Mouse (Mus musculus) stomach, embryonic 15.5 days (tissue): ENCODE measurements at regions not wholly inside any gene's neighbourhood (a gene's known extent, or its start where the extent isn't known, plus 50 kb on each side); places are given as distances from the start of the nearest gene placed in this dataset.

Source experiments
- ATAC-seq: fragments of 200-750 bp; cut with Nextera tagmentation; 2 replicates; pipeline ENCODE4 v1.8.0; 2017; ENCODE audit warnings: low read depth, moderate number of reproducible peaks, moderate TSS enrichment; ENCODE audit not compliant: insufficient read depth, low FRiP score
- H3K27ac ChIP-seq: fragments of 300-500 bp; sonication (generic); 2 replicates; pipeline ENCODE4 v1.5.1; 2015; ENCODE audit warnings: mild to moderate bottlenecking, inconsistent platforms
- H3K27me3 ChIP-seq: fragments of 300-500 bp; sonication (generic); replicated peaks from 2 replicates; pipeline ENCODE4 v1.6.1; 2015; ENCODE audit warnings: inconsistent platforms
- H3K36me3 ChIP-seq: fragments of 300-500 bp; sonication (generic); 2 replicates; pipeline ENCODE4 v1.6.1; 2015; ENCODE audit warnings: inconsistent platforms
- H3K4me1 ChIP-seq: fragments of 300-500 bp; sonication (generic); 2 replicates; pipeline ENCODE4 v1.6.1; 2015; ENCODE audit warnings: inconsistent platforms
- H3K4me2 ChIP-seq: fragments of 300-500 bp; sonication (generic); 2 replicates; pipeline ENCODE4 v1.6.1; 2015; ENCODE audit warnings: mild to moderate bottlenecking, inconsistent platforms
- H3K4me3 ChIP-seq: fragments of 300-500 bp; sonication (generic); replicated peaks from 2 replicates; pipeline ENCODE4 v1.5.1; 2015; ENCODE audit warnings: inconsistent platforms
- H3K9ac ChIP-seq: fragments of 300-500 bp; sonication (generic); 2 replicates; pipeline ENCODE4 v1.6.1; 2015; ENCODE audit warnings: inconsistent platforms
- H3K9me3 ChIP-seq: fragments of 300-500 bp; sonication (generic); 2 replicates; pipeline ENCODE4 v1.6.1; 2016; ENCODE audit warnings: inconsistent platforms
- WGBS: fragments of 180-500 bp; shearing (Covaris S2); methylation state at CpG from one replicate; pipeline ENCODE4 v1.1.7; 2015; 5-methylcytosine and 5-hydroxymethylcytosine counted together

GRCm38 (mm10) chr7:130047293-130048034 is 455.8 kb downstream of the Wdr11 start:
- Histone ChIP-seq H3K4me3 (no peak overlapping the region), H3K9me3 (no peaks in the 10 kb centered on the region), H3K27me3 (no peaks in the 10 kb centered on the region), H3K4me1 (peaks cover 17% of the 10 kb centered on the region; the same call in 1 of the 2 replicates), H3K9ac (no peak overlapping the region), H3K36me3 (no peaks in the 10 kb centered on the region), H3K4me2 (no peak overlapping the region), H3K27ac (no peak overlapping the region)
- 68% methylated on average over 11 of the region's 11 CpGs for WGBS
- no peak for ATAC-seq

- H3K9me3 ChIP-seq, result no peaks in the 10 kb centered on the region
- peaks cover 17% of the 10 kb centered on the region; the same call in 1 of the 2 replicates for H3K4me1 ChIP-seq
- H3K36me3 ChIP-seq, result no peaks in the 10 kb centered on the region
- no peak overlapping the region for H3K27ac ChIP-seq
- no peak overlapping the region for H3K4me3 ChIP-seq
- no peak overlapping the region for H3K9ac ChIP-seq
- ATAC-seq, result no peak
- WGBS, result 57% methylated on average over 6 of the region's 6 CpGs
- H3K4me2 ChIP-seq, result no peak overlapping the region
- no peaks in the 10 kb centered on the region for H3K27me3 ChIP-seq
Measured at GRCm38 (mm10) chr7:130048106-130048772, 456.6 kb downstream of the Wdr11 start.

- Histone ChIP-seq H3K27ac (no peak overlapping the region), H3K4me2 (no peak overlapping the region), H3K9me3 (no peaks in the 10 kb centered on the region), H3K36me3 (no peaks in the 10 kb centered on the region), H3K9ac (no peak overlapping the region), H3K4me1 (peaks cover 7% of the 10 kb centered on the region; the same call in 1 of the 2 replicates), H3K4me3 (no peak overlapping the region), H3K27me3 (no peaks in the 10 kb centered on the region)
- ATAC-seq, result no peak
- 85% methylated on average over 2 of the region's 2 CpGs for WGBS
Measured at GRCm38 (mm10) chr7:130049461-130049860, 457.8 kb downstream of the Wdr11 start.

- H3K27me3 ChIP-seq, result no peaks in the 10 kb centered on the region
- H3K36me3 ChIP-seq, result no peaks in the 10 kb centered on the region
- 14% methylated on average over 2 of the region's 2 CpGs for WGBS
- H3K9ac ChIP-seq, result no peak overlapping the region
- no peak overlapping the region for H3K27ac ChIP-seq
- no peaks in the 10 kb centered on the region for H3K9me3 ChIP-seq
- no peak for ATAC-seq
- no peak overlapping the region for H3K4me3 ChIP-seq
- peaks cover 4% of the 10 kb centered on the region; the same call in 1 of the 2 replicates for H3K4me1 ChIP-seq
- H3K4me2 ChIP-seq, result no peak overlapping the region
Measured at GRCm38 (mm10) chr7:130050120-130050519, 458.5 kb downstream of the Wdr11 start.

- H3K36me3 ChIP-seq, result no peaks in the 10 kb centered on the region
- ATAC-seq, result no peak
- H3K27me3 ChIP-seq, result no peaks in the 10 kb centered on the region
- H3K4me1 ChIP-seq, result no peaks in the 10 kb centered on the region
- WGBS, result 85% methylated on average over 5 of the region's 5 CpGs
- H3K9me3 ChIP-seq, result no peaks in the 10 kb centered on the region
- H3K4me2 ChIP-seq, result no peak overlapping the region
- no peak overlapping the region for H3K27ac ChIP-seq
- H3K9ac ChIP-seq, result no peak overlapping the region
- no peak overlapping the region for H3K4me3 ChIP-seq
Measured at GRCm38 (mm10) chr7:130052376-130052775, 460.7 kb downstream of the Wdr11 start.

GRCm38 (mm10) chr7:130057708-130058107 is 462.5 kb downstream of the Ate1 start:
- H3K27me3 ChIP-seq, result no peaks in the 10 kb centered on the region
- WGBS, result 61% methylated on average over 6 of the region's 6 CpGs
- H3K9ac ChIP-seq, result no peak overlapping the region
- H3K4me1 ChIP-seq, result no peaks in the 10 kb centered on the region; the same call in none of the 2 replicates
- H3K27ac ChIP-seq, result no peak overlapping the region
- H3K9me3 ChIP-seq, result no peaks in the 10 kb centered on the region
- H3K36me3 ChIP-seq, result no peaks in the 10 kb centered on the region
- H3K4me2 ChIP-seq, result no peak overlapping the region
- no peak overlapping the region for H3K4me3 ChIP-seq
- ATAC-seq, result no peak

GRCm38 (mm10) chr7:130058267-130058666 is 461.9 kb downstream of the Ate1 start:
- no peak overlapping the region for H3K4me3 ChIP-seq
- 60% methylated on average over 12 of the region's 12 CpGs for WGBS
- no peaks in the 10 kb centered on the region; the same call in none of the 2 replicates for H3K4me1 ChIP-seq
- no peaks in the 10 kb centered on the region for H3K9me3 ChIP-seq
- no peak overlapping the region; the same call in 1 of the 2 replicates for H3K27ac ChIP-seq
- H3K9ac ChIP-seq, result no peak overlapping the region
- no peaks in the 10 kb centered on the region for H3K27me3 ChIP-seq
- H3K4me2 ChIP-seq, result no peak overlapping the region
- no peak for ATAC-seq
- H3K36me3 ChIP-seq, result no peaks in the 10 kb centered on the region

DNA sequence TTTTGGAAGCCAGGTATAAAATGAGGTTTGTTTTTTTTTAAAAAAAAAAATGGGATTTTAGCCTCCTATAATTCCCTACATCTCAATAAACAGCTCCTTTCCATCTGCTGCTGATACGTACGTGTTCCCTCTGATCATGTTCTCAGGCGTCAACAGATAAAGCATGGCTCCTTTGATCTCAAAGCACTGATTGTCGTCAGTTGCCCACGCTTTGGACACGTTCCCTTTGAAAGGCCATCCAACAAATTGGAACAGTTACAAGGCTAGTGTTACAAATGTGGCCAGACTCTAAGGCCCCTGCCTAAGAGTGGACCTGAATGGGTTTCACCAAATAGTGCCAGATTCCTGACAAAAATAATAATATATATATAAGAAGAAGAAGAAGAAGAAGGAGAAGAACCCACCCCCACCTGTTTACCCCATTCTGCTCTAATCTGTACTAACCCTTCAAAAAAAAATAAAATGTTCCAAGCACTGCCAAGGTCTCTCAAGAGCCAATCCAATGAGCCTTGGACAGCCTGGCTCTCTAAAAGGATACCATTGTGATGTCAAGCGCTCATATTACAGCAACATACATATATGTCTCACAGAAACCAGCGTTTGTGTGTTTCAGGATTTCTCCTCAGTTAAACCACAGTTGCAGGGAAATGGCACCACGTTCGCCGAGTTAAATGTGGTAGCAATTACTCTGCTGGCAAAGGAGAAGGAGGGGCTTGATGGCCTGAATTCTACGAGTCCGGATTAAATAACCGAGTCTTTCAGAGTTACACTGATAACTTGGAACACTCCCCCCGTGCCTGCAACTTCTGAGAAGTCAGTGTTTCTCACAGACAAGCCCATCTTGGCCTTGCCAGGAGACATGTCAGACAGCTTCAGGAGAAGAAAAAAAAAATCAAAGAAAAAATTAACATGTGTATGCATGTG is 460.2 kb downstream of the Ate1 start:
- H3K9ac ChIP-seq, result no peak overlapping the region
- no peaks in the 10 kb centered on the region for H3K9me3 ChIP-seq
- no peaks in the 10 kb centered on the region for H3K27me3 ChIP-seq
- H3K36me3 ChIP-seq, result no peaks in the 10 kb centered on the region
- no peak overlapping the region for H3K4me3 ChIP-seq
- no peak overlapping the region for H3K4me2 ChIP-seq
- ATAC-seq, result no peak
- 62% methylated on average over 15 of the region's 15 CpGs for WGBS
- no peak overlapping the region for H3K27ac ChIP-seq
- H3K4me1 ChIP-seq, result no peaks in the 10 kb centered on the region; the same call in none of the 2 replicates

GRCm38 (mm10) chr7:130064500-130064899 is 455.7 kb downstream of the Ate1 start:
- no peak overlapping the region for H3K27ac ChIP-seq
- H3K36me3 ChIP-seq, result no peaks in the 10 kb centered on the region
- no peaks in the 10 kb centered on the region; the same call in 1 of the 2 replicates for H3K4me1 ChIP-seq
- no peak overlapping the region for H3K4me2 ChIP-seq
- WGBS, result 27% methylated on average over 7 of the region's 7 CpGs
- H3K9ac ChIP-seq, result no peak overlapping the region
- no peaks in the 10 kb centered on the region for H3K27me3 ChIP-seq
- no peak overlapping the region for H3K4me3 ChIP-seq
- ATAC-seq, result peak; percentile 35; the same call in 1 of the 2 replicates
- no peaks in the 10 kb centered on the region for H3K9me3 ChIP-seq

GRCm38 (mm10) chr7:130068316-130068715 is 451.9 kb downstream of the Ate1 start:
- 56% methylated on average over 3 of the region's 3 CpGs for WGBS

DNA sequence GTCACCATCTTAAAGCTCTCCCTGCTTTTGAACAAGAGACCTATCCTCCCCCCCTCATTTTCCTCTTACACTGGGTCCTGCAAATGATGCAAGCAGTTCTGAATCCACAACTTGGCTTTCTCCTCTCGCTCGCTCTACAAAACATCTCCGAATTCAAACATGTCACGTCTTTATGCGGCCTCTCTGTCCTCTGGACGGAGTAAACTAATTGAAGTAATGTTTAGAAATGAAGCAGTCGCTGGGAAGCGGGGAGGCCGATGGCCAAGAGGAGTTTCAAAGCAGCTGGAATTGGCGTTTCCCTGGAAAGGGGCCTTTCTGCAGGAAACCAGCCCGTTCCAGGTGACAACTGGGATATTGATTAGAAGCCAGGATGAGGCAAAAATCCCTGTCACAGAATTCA is 446.8 kb downstream of the Ate1 start:
- 0 out of 2 replicates have a peak overlapping the region, but pooled peaks have one; percentile 9 for H3K9ac ChIP-seq
- peak overlapping the region; percentile 91 for H3K27ac ChIP-seq
- ATAC-seq, result peak; percentile 41; the same call in 1 of the 2 replicates

More at GRCm38 (mm10) chr7:130068316-130068715, 451.9 kb downstream of the Ate1 start:
- H3K36me3 ChIP-seq, result no peaks in the 10 kb centered on the region
- peaks cover 3% of the 10 kb centered on the region; the same call in 1 of the 2 replicates for H3K4me1 ChIP-seq
- no peak for ATAC-seq
- H3K4me3 ChIP-seq, result no peak overlapping the region
- no peaks in the 10 kb centered on the region for H3K27me3 ChIP-seq
- no peak overlapping the region for H3K27ac ChIP-seq
- H3K4me2 ChIP-seq, result no peak overlapping the region
- no peak overlapping the region for H3K9ac ChIP-seq
- no peaks in the 10 kb centered on the region for H3K9me3 ChIP-seq

More for the DNA sequence above, 446.8 kb downstream of the Ate1 start:
- no peaks in the 10 kb centered on the region for H3K36me3 ChIP-seq
- H3K4me2 ChIP-seq, result peak overlapping the region; percentile 60
- WGBS, result 27% methylated on average over 11 of the region's 11 CpGs
- peak overlapping the region; percentile 30; the same call in 1 of the 2 replicates for H3K4me3 ChIP-seq
- H3K27me3 ChIP-seq, result no peaks in the 10 kb centered on the region
- no peaks in the 10 kb centered on the region for H3K9me3 ChIP-seq
- H3K4me1 ChIP-seq, result peaks cover 14% of the 10 kb centered on the region
